Mouse (Mus musculus) left cerebral cortex, postnatal 25 days (tissue): ENCODE data around the gene Card11. TPM values are rescaled to one million over a fixed set of nuclear protein-coding genes. Genes with fewer than 3 reads are reported as not detected.

Experiments
- DNase-seq, 2 experiments: peaks; one replicate each; pipeline ENCODE4 v3.0.0; 2022; ENCODE audit warnings: low spot score in 2 of 2, mixed read lengths in 1 of 2
- intact Hi-C: fragments of 180-260 bp; cut with DNase I; formaldehyde crosslinking; loops from one replicate; pipeline ENCODE4 v1.15.1; 2025
- microRNA-seq, 2 experiments: library from miRNA; unstranded; fragments of <30 nt; microRNA quantifications; one replicate each; pipeline ENCODE4 v1.2.0; 2022
- total RNA-seq, 2 experiments: library from RNA; stranded (reverse); gene quantifications; 2 replicates each; pipeline ENCODE4 v1.2.3; 2021

Card11 gene
- total RNA-seq, 2 experiments from 2014 or later: 0.16 TPM; not detected in 1

DNA sequence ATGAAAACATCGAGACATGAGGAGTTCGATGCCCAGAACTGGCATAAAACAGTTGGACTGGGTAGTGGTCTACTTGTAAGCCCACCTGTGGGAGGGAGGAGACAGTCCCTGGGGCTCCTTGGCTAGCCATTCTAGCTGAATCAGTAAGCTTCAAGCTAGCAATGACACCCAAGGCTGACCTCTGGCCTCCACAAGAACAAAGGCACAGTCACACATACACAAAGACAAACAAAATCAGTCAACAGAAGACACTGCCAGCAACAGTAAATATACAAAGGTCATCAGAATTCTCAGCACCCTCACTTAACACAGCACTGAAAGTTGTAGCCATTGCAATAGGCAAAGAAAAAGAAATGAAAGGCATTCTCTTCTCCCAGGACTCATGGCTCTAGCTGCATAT, 177.0 kb downstream of the Card11 start:
- DNase-seq: no peak
- intact Hi-C loops: no loop called here

Small RNA genes lying within 50 kb of the gene (microRNA-seq; reads per million reads assigned to microRNA genes)
- gene Gm44385: 0 reads per million in 2 experiments

Other genes with a start within 250 kb of the Card11 start
- 10 to 100 TPM; 72.1 to 76.6 TPM for gene Gna12, start 170.2 kb downstream of the Card11 start, total RNA-seq
- gene Sdk1, start 240.9 kb upstream of the Card11 start, total RNA-seq: 10 to 100 TPM; 14.2 to 14.3 TPM